Mouse (Mus musculus): ENCODE measurements around the gene Mex3d. TPM values are rescaled to one million over a fixed set of nuclear protein-coding genes. Genes with fewer than 3 reads are reported as not detected.
"Not testable (repeated sequence)": the region's sequence is repeated elsewhere in the genome, so short reads cannot be mapped to it uniquely, and the experiment has no call there.

Mex3d gene
- total and polyA plus RNA-seq, 3 experiments: 15.6 to 18.8 TPM; not detected in 1

DNA sequence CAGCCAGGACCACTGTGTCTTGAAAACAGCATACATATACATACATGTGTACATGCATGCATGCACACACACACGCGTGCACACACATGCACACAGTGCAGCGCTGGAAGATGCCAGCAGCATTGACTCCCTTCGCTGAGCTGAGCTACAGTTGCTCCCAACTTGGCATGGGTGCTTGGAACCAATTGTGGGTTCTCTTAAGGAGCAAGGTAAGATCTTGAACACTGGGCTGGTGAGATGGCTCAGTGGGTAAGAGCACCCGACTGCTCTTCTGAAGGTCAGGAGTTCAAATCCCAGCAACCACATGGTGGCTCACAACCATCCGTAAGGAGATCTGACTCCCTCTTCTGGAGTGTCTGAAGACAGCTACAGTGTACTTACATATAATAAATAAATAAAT, 41.5 kb downstream of the Mex3d start:
- not testable (repeated sequence) for H3K27me3 ChIP-seq (ENCODE audit: control insufficient read depth in 1 of 2, insufficient read depth in 2 of 2, low read length in 2 of 2); H3K27ac ChIP-seq (ENCODE audit: control insufficient read depth, low read depth, low read length); H3K9ac ChIP-seq (ENCODE audit: control insufficient read depth, low read depth, low read length, poor library complexity, severe bottlenecking); H3K9me3 ChIP-seq (replicated peaks; ENCODE audit: insufficient read depth, low read length); H3K4me3 ChIP-seq (ENCODE audit: control insufficient read depth in 1 of 2, insufficient read depth in 1 of 2, low read depth in 2 of 2, low read length in 2 of 2); H3K79me2 ChIP-seq (ENCODE audit: control insufficient read depth, insufficient read depth, low read length, poor library complexity)
- TF ChIP-seq SIN3A (IDR thresholded peaks at IDR 0.05; ENCODE audit: low read length) (0 out of 2 replicates have a peak, but pooled peaks have one; percentile 11), TBP (IDR thresholded peaks at IDR 0.05; ENCODE audit: low read depth, low read length) (peak; percentile 82)
- DNase-seq (ENCODE audit: low read depth, low spot score): peak; percentile 30
- H3K4me1 ChIP-seq (ENCODE audit: control insufficient read depth in 1 of 2, insufficient read depth in 2 of 2, low read length in 2 of 2): peaks cover 11 to 19% of the 10 kb centered on the region in 2 experiments
- peaks cover 0 to 14% of the 10 kb centered on the region in 2 experiments; a peak in 2 of 4 replicates for H3K36me3 ChIP-seq (ENCODE audit: control insufficient read depth in 1 of 2, insufficient read depth in 2 of 2, low read length in 2 of 2)

DNA sequence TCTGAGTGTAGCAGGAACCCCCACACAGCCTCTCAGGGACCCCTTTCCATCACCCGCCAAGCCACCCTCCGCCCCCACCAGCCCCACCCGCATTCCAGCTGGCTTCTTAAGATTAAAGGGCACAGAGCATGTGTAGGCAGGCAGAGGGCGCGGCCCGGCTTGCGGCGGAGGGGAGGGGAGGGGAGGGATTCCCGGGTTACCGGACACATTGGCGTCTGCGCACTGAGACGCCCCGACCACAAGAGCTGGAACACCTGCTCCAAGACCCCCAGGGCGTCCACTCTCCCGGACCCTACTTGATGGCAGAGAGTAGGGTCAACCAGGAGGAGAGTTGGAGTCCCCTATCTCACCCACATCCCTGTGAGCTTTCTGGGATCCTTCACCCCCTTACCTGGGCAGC, 42.3 kb downstream of the Mex3d start:
- H3K27ac ChIP-seq (ENCODE audit: control insufficient read depth, low read depth, low read length): peak overlapping the region; percentile 97
- peak overlapping the region; percentile 52 for H3K9ac ChIP-seq (ENCODE audit: control insufficient read depth, low read depth, low read length, poor library complexity, severe bottlenecking)
- no peaks in the 10 kb centered on the region; the same call in 1 of the 2 replicates for H3K79me2 ChIP-seq (ENCODE audit: control insufficient read depth, insufficient read depth, low read length, poor library complexity)
- DNase-seq (ENCODE audit: low read depth, low spot score): peak; percentile 70
- H3K36me3 ChIP-seq (ENCODE audit: control insufficient read depth in 1 of 2, insufficient read depth in 2 of 2, low read length in 2 of 2): peaks cover 0 to 14% of the 10 kb centered on the region in 2 experiments; a peak in 2 of 4 replicates
- peak; percentile 92 for TF ChIP-seq MAZ (IDR thresholded peaks at IDR 0.05; ENCODE audit: low read depth, low read length)
- TF ChIP-seq TAL1 (IDR thresholded peaks at IDR 0.05; ENCODE audit: low read length): peak; percentile 69
- TF ChIP-seq ETS1 (IDR thresholded peaks at IDR 0.05; ENCODE audit: low read depth, low read length): peak; percentile 49; the same call in 1 of the 2 replicates
- peak; percentile 79 for TF ChIP-seq TCF12 (IDR thresholded peaks at IDR 0.05; ENCODE audit: low read depth, low read length)
- TF ChIP-seq EP300 (IDR thresholded peaks at IDR 0.05; ENCODE audit: low read depth in 1 of 2, low read length in 2 of 2): peak in 1 of 2 experiments; percentile 70; a peak in 2 of 4 replicates
- TF ChIP-seq NRF1 (IDR thresholded peaks at IDR 0.05; ENCODE audit: insufficient read depth, low read depth, low read length, poor library complexity, severe bottlenecking): peak; percentile 67
- no peak for TF ChIP-seq USF1 (IDR thresholded peaks at IDR 0.05; ENCODE audit: low read depth, low read length)
- TF ChIP-seq UBTF (IDR thresholded peaks at IDR 0.05; ENCODE audit: borderline replicate concordance, insufficient read depth, low read depth, low read length): no peak
- TF ChIP-seq ZNF384 (IDR thresholded peaks at IDR 0.05; ENCODE audit: low read depth, low read length): no peak
- no peak for TF ChIP-seq NELFE (IDR thresholded peaks at IDR 0.05; ENCODE audit: low read depth, low read length)
- no peak for TF ChIP-seq SMC3 (IDR thresholded peaks at IDR 0.05; ENCODE audit: low read depth, low read length)
- no peak for TF ChIP-seq MYB (IDR thresholded peaks at IDR 0.05; ENCODE audit: low read depth, low read length)
- TF ChIP-seq SIN3A (IDR thresholded peaks at IDR 0.05; ENCODE audit: low read length): no peak; the same call in 1 of the 2 replicates
- TF ChIP-seq MXI1 (IDR thresholded peaks at IDR 0.05; ENCODE audit: low read depth, low read length): peak; percentile 59
- no peak for TF ChIP-seq MAX (IDR thresholded peaks at IDR 0.05; ENCODE audit: low read length)
- TF ChIP-seq E2F4 (IDR thresholded peaks at IDR 0.05; ENCODE audit: borderline replicate concordance, low read depth, low read length): no peak
- no peak for TF ChIP-seq GATA1 (IDR thresholded peaks at IDR 0.05; ENCODE audit: low read depth, low read length)
- no peak for TF ChIP-seq ELF1 (IDR thresholded peaks at IDR 0.05; ENCODE audit: low read depth, low read length)
- H3K27me3 ChIP-seq (ENCODE audit: control insufficient read depth in 1 of 2, insufficient read depth in 2 of 2, low read length in 2 of 2): no peaks in the 10 kb centered on the region
- H3K4me3 ChIP-seq (ENCODE audit: control insufficient read depth in 1 of 2, insufficient read depth in 1 of 2, low read depth in 2 of 2, low read length in 2 of 2): peak overlapping the region; percentile 39 to 44
- H3K9me3 ChIP-seq (replicated peaks; ENCODE audit: insufficient read depth, low read length): no peaks in the 10 kb centered on the region
- H3K4me1 ChIP-seq (ENCODE audit: control insufficient read depth in 1 of 2, insufficient read depth in 2 of 2, low read length in 2 of 2): peaks cover 11 to 24% of the 10 kb centered on the region in 2 experiments
